Mouse (Mus musculus): ENCODE measurements around the gene Lrmda. TPM values are rescaled to one million over a fixed set of nuclear protein-coding genes. Genes with fewer than 3 reads are reported as not detected.
A peak's percentile ranks its signal among the peaks of the same experiment; 100 is the strongest.

Gene Lrmda
- polyA plus RNA-seq, 1 experiment from 2014 or later: 0.20 TPM

GRCm38 (mm10) chr14:21999588-21999987 lies 19.9 kb upstream of the Lrmda start:
- DNase-seq (ENCODE audit: extremely low spot score, low spot score): no peak
- H3K4me3 ChIP-seq: no peak overlapping the region

GRCm38 (mm10) chr14:22003231-22003630 lies 16.3 kb upstream of the Lrmda start:
- Histone ChIP-seq H3K4me1 (peaks cover 9% of the 10 kb centered on the region), H3K27me3 (ENCODE audit: poor library complexity, severe bottlenecking) (peaks cover 71% of the 10 kb centered on the region), H3K27ac (no peak overlapping the region), H3K4me3 (no peak overlapping the region), H3K9me3 (no peaks in the 10 kb centered on the region), H3K36me3 (replicated peaks) (no peaks in the 10 kb centered on the region)
- WGBS: 85% methylated on average over 1 of the region's 1 CpGs
- no peak for DNase-seq (ENCODE audit: extremely low spot score, low spot score)

More at GRCm38 (mm10) chr14:21999588-21999987, 19.9 kb upstream of the Lrmda start:
- Histone ChIP-seq H3K4me1 (peaks cover 15% of the 10 kb centered on the region), H3K27ac (no peak overlapping the region), H3K9me3 (no peaks in the 10 kb centered on the region), H3K36me3 (replicated peaks) (no peaks in the 10 kb centered on the region), H3K27me3 (ENCODE audit: poor library complexity, severe bottlenecking) (peaks cover 71% of the 10 kb centered on the region)
- WGBS: 91% methylated on average over 4 of the region's 4 CpGs

GRCm38 (mm10) chr14:22003631-22004030 lies 15.9 kb upstream of the Lrmda start:
- Histone ChIP-seq H3K4me1 (peaks cover 9% of the 10 kb centered on the region), H3K9me3 (no peaks in the 10 kb centered on the region), H3K27me3 (ENCODE audit: poor library complexity, severe bottlenecking) (peaks cover 70% of the 10 kb centered on the region), H3K4me3 (no peak overlapping the region), H3K27ac (no peak overlapping the region), H3K36me3 (replicated peaks) (no peaks in the 10 kb centered on the region)
- DNase-seq (ENCODE audit: extremely low spot score, low spot score): no peak
- WGBS: 88% methylated on average over 4 of the region's 4 CpGs

GRCm38 (mm10) chr14:22004943-22005342 lies 14.6 kb upstream of the Lrmda start:
- Histone ChIP-seq H3K27me3 (ENCODE audit: poor library complexity, severe bottlenecking) (peaks cover 59% of the 10 kb centered on the region), H3K4me1 (peaks cover 9% of the 10 kb centered on the region), H3K9me3 (no peaks in the 10 kb centered on the region), H3K27ac (no peak overlapping the region), H3K36me3 (replicated peaks) (no peaks in the 10 kb centered on the region), H3K4me3 (no peak overlapping the region)
- 21% methylated on average over 4 of the region's 4 CpGs for WGBS
- DNase-seq (ENCODE audit: extremely low spot score, low spot score): peak; percentile 21

DNA sequence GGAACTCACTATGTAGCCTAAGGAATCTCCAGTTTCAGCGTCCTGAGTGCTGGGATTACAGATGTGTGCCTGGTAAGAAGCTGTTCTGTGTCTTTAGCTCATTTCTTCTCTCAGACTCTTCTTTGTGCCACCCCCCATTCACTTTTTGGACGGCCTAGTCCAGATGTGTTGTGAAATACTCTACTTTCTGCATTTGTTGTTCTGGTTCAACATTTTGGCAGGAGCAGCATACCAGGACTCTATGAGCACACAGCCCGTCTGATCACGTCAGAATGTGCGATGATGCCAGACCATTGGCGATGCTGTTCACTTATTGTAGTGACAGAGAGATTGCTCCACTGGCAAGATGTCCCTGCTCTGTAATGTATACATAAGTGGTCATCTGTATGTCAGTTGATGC lies 12.5 kb upstream of the Lrmda start:
- H3K9me3 ChIP-seq: no peaks in the 10 kb centered on the region
- H3K4me3 ChIP-seq: no peak overlapping the region
- no peaks in the 10 kb centered on the region for H3K36me3 ChIP-seq (replicated peaks)
- H3K27me3 ChIP-seq (ENCODE audit: poor library complexity, severe bottlenecking): peaks cover 75% of the 10 kb centered on the region
- H3K27ac ChIP-seq: no peak overlapping the region
- 88% methylated on average over 6 of the region's 6 CpGs for WGBS
- peaks cover 9% of the 10 kb centered on the region for H3K4me1 ChIP-seq
- no peak for DNase-seq (ENCODE audit: extremely low spot score, low spot score)

DNA sequence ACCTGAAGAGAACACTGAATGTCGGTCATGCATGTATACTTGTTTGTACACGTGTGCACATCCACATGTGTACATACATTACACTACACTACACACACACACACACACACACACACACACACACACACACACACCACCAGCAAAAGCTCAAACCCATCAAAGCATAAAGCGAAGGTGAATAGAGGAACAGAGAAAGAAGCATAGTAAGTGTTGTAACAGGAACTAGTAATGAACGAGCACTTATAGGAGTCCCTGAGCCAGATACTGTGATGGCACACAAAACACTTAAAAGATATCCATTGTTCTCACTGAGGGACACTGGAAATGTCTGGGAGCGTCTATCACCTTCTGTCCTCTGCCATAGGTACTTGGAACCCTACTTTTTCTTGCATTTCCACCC lies 5.2 kb upstream of the Lrmda start:
- Histone ChIP-seq H3K27me3 (ENCODE audit: poor library complexity, severe bottlenecking) (peaks cover 91% of the 10 kb centered on the region), H3K4me1 (peaks cover 3% of the 10 kb centered on the region), H3K27ac (no peak overlapping the region), H3K4me3 (no peak overlapping the region), H3K36me3 (replicated peaks) (no peaks in the 10 kb centered on the region), H3K9me3 (no peaks in the 10 kb centered on the region)
- WGBS: 90% methylated on average over 5 of the region's 5 CpGs
- DNase-seq (ENCODE audit: extremely low spot score, low spot score): no peak

- no peak for DNase-seq (ENCODE audit: extremely low spot score, low spot score)
- no peaks in the 10 kb centered on the region for H3K9me3 ChIP-seq
- peaks cover 8% of the 10 kb centered on the region for H3K4me1 ChIP-seq
- H3K27ac ChIP-seq: no peak overlapping the region
- no peak overlapping the region for H3K4me3 ChIP-seq
- H3K36me3 ChIP-seq (replicated peaks): no peaks in the 10 kb centered on the region
- peaks cover 95% of the 10 kb centered on the region for H3K27me3 ChIP-seq (ENCODE audit: poor library complexity, severe bottlenecking)
- WGBS: 72% methylated on average over 4 of the region's 4 CpGs
Measured at GRCm38 (mm10) chr14:22014781-22015180, 4.7 kb upstream of the Lrmda start.

GRCm38 (mm10) chr14:22017011-22017410 lies 2.5 kb upstream of the Lrmda start:
- Histone ChIP-seq H3K4me3 (no peak overlapping the region), H3K4me1 (peaks cover 21% of the 10 kb centered on the region), H3K27me3 (ENCODE audit: poor library complexity, severe bottlenecking) (peaks cover 91% of the 10 kb centered on the region), H3K27ac (no peak overlapping the region), H3K9me3 (no peaks in the 10 kb centered on the region), H3K36me3 (replicated peaks) (no peaks in the 10 kb centered on the region)
- no peak for DNase-seq (ENCODE audit: extremely low spot score, low spot score)
- WGBS: 78% methylated on average over 5 of the region's 5 CpGs

GRCm38 (mm10) chr14:22019949-22020845 lies 685 bp downstream of the Lrmda start:
- no peaks in the 10 kb centered on the region for H3K9me3 ChIP-seq
- H3K4me3 ChIP-seq: peak overlapping the region; percentile 52
- WGBS: 32% methylated on average over 12 of the region's 12 CpGs
- peaks cover 21% of the 10 kb centered on the region for H3K4me1 ChIP-seq
- peak overlapping the region; percentile 66 for H3K27ac ChIP-seq
- H3K27me3 ChIP-seq (ENCODE audit: poor library complexity, severe bottlenecking): peaks cover 67% of the 10 kb centered on the region
- peak; percentile 33 for DNase-seq (ENCODE audit: extremely low spot score, low spot score)
- H3K36me3 ChIP-seq (replicated peaks): no peaks in the 10 kb centered on the region

DNA sequence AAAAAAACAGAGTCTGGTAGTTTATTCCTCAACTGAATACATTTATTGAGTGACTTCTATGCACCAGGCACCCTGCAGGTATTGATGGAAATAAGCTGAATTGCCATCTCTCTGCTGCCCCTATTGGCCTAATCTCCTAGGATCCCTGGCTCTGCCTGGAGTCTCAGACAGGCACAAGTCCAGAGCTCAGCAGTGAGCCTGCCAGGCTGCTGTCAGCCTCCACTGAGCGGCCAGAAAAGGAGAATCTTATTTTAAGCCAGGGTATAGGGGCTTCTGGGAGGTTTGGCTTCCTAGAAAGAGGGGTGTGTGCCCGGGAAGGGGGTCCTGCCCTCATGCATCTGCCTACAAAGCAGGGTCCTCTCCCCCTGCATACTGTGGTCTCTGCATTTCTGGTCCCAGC lies 1.4 kb downstream of the Lrmda start:
- Histone ChIP-seq H3K9me3 (no peaks in the 10 kb centered on the region), H3K36me3 (replicated peaks) (no peaks in the 10 kb centered on the region), H3K4me3 (no peak overlapping the region), H3K27ac (no peak overlapping the region), H3K27me3 (ENCODE audit: poor library complexity, severe bottlenecking) (peaks cover 60% of the 10 kb centered on the region), H3K4me1 (peaks cover 21% of the 10 kb centered on the region)
- WGBS: 18% methylated on average over 2 of the region's 2 CpGs
- DNase-seq (ENCODE audit: extremely low spot score, low spot score): no peak

DNA sequence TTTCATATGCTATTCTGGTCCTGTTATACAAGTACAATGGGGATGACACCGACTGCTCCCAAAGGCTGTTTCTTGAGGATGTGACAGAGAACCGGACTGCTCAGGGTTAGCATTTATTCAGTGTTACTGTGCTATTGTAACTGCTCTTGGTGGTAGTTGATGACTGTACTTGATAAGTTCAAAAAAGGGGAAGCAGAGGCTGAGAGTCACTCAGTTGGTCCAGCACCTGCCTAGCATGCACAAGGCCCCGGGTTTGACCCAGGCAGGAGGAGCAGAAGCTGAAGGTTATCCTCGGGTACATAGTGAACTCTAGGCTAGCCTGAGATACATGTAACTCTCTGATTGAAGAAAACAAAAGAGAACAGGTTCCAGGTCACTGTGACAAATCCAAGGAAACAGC lies 4.0 kb downstream of the Lrmda start:
- DNase-seq (ENCODE audit: extremely low spot score, low spot score): no peak
- Histone ChIP-seq H3K27me3 (ENCODE audit: poor library complexity, severe bottlenecking) (peaks cover 38% of the 10 kb centered on the region), H3K9me3 (no peaks in the 10 kb centered on the region), H3K4me3 (no peak overlapping the region), H3K27ac (no peak overlapping the region), H3K36me3 (replicated peaks) (no peaks in the 10 kb centered on the region), H3K4me1 (peaks cover 21% of the 10 kb centered on the region)
- 82% methylated on average over 4 of the region's 4 CpGs for WGBS

GRCm38 (mm10) chr14:22035900-22036299 lies 16.4 kb downstream of the Lrmda start:
- no peak for DNase-seq (ENCODE audit: extremely low spot score, low spot score)
- peaks cover 73% of the 10 kb centered on the region for H3K27me3 ChIP-seq (ENCODE audit: poor library complexity, severe bottlenecking)
- peaks cover 48% of the 10 kb centered on the region for H3K4me1 ChIP-seq
- H3K27ac ChIP-seq: no peak overlapping the region
- H3K36me3 ChIP-seq (replicated peaks): no peaks in the 10 kb centered on the region
- WGBS: 37% methylated on average over 3 of the region's 3 CpGs
- H3K9me3 ChIP-seq: no peaks in the 10 kb centered on the region
- H3K4me3 ChIP-seq: no peak overlapping the region

GRCm38 (mm10) chr14:22036338-22036737 lies 16.8 kb downstream of the Lrmda start:
- Histone ChIP-seq H3K27me3 (ENCODE audit: poor library complexity, severe bottlenecking) (peaks cover 77% of the 10 kb centered on the region), H3K36me3 (replicated peaks) (no peaks in the 10 kb centered on the region), H3K9me3 (no peaks in the 10 kb centered on the region), H3K4me3 (no peak overlapping the region), H3K27ac (no peak overlapping the region), H3K4me1 (peaks cover 48% of the 10 kb centered on the region)
- DNase-seq (ENCODE audit: extremely low spot score, low spot score): no peak
- 52% methylated on average over 6 of the region's 6 CpGs for WGBS

Data from forebrain, embryonic 10.5 days (tissue).